Mouse (Mus musculus): ENCODE measurements around the gene Suds3. TPM values are rescaled to one million over a fixed set of nuclear protein-coding genes. Genes with fewer than 3 reads are reported as not detected.

The Suds3 gene
- polyA plus RNA-seq, 1 experiment from 2014 or later: 30.5 TPM

DNA sequence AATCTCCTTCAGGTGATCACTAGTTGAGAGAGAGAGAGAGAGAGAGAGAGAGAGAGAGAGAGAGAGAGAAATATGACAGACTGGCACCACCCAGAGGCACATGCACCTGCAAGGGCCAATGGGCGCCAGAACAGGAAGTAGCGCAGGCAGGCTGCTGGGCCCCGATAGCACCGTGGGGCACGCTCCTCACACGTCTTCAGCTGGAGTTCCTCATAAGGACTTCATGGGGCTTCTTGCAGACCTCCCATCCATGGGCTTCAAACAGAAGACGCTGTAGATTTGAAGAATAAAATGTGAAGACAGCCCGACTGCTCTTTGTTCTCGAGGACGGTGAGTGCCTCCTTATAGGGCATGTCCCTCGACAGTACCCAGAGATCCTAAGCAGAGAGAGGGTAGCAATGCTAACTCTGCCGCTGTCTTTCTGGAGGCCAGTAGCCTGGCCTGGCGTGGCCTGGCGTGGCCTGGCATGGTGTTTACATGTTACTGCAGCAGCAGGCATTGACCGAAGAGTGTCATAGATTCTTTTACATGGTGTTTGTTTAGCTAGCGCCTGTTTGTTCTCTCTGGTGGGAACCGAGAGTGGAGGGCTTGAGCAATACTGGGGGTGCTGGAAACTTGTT, 17.6 kb upstream of the Suds3 start:
- TF ChIP-seq CTCF (IDR thresholded peaks at IDR 0.05; ENCODE audit: low read depth): no peak
- 0 out of 2 replicates have a peak, but pooled peaks have one; percentile 26 for TF ChIP-seq EP300 (IDR thresholded peaks at IDR 0.05; ENCODE audit: low read depth)
- Histone ChIP-seq H3K27me3 (ENCODE audit: insufficient read depth, low read length) (no peaks in the 10 kb centered on the region), H3K9me3 (ENCODE audit: low read length) (no peaks in the 10 kb centered on the region), H3K9ac (replicated peaks) (peak overlapping the region; percentile 65), H3K4me1 (ENCODE audit: insufficient read depth) (peaks cover 58% of the 10 kb centered on the region), H3K27ac (ENCODE audit: low read depth) (peak overlapping the region; percentile 98), H3K36me3 (replicated peaks; ENCODE audit: insufficient read depth, low read length) (no peaks in the 10 kb centered on the region), H3K4me2 (ENCODE audit: low read depth, low read length) (peak overlapping the region; percentile 85), H3K4me3 (ENCODE audit: low read depth, low read length) (peak overlapping the region; percentile 53)
- WGBS (ENCODE audit: insufficient replicate concordance): 16% methylated on average over 17 of the region's 17 CpGs
- peak; percentile 85 for DNase-seq
- peak; percentile 80 for ATAC-seq

DNA sequence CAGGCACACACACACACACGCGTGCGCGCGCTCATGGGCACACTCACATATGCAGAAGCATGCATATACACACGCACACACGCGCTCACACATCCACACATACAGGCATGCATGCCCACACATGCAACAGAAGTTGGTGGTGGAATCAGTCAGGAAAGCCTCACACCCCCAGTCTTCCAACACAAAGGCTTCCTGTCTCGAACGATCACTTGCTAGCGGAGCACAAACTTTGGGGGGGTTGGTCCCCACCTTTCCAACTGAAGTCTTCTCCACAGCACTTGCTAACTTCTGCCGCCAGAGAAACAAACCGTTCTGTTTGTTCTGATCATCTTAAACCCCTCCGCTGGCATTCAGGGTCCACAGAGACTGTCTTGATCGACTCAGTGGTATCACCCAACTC, 14.8 kb upstream of the Suds3 start:
- Histone ChIP-seq H3K9me3 (ENCODE audit: low read length) (no peaks in the 10 kb centered on the region), H3K4me2 (ENCODE audit: low read depth, low read length) (no peak overlapping the region), H3K36me3 (replicated peaks; ENCODE audit: insufficient read depth, low read length) (peaks cover 3% of the 10 kb centered on the region; the same call in 1 of the 2 replicates), H3K4me1 (ENCODE audit: insufficient read depth) (peaks cover 31% of the 10 kb centered on the region), H3K9ac (replicated peaks) (no peak overlapping the region), H3K27ac (ENCODE audit: low read depth) (no peak overlapping the region), H3K27me3 (ENCODE audit: insufficient read depth, low read length) (no peaks in the 10 kb centered on the region), H3K4me3 (ENCODE audit: low read depth, low read length) (no peak overlapping the region)
- TF ChIP-seq EP300 (IDR thresholded peaks at IDR 0.05; ENCODE audit: low read depth) (no peak), CTCF (IDR thresholded peaks at IDR 0.05; ENCODE audit: low read depth) (no peak)
- no peak for ATAC-seq
- no peak for DNase-seq
- WGBS (ENCODE audit: insufficient replicate concordance): 79% methylated on average over 15 of the region's 15 CpGs

GRCm38 (mm10) chr5:117127051-117127450, 11.1 kb upstream of the Suds3 start:
- Histone ChIP-seq H3K4me2 (ENCODE audit: low read depth, low read length) (no peak overlapping the region), H3K9ac (replicated peaks) (no peak overlapping the region), H3K27me3 (ENCODE audit: insufficient read depth, low read length) (no peaks in the 10 kb centered on the region), H3K36me3 (replicated peaks; ENCODE audit: insufficient read depth, low read length) (peaks cover 12% of the 10 kb centered on the region; the same call in 1 of the 2 replicates), H3K9me3 (ENCODE audit: low read length) (no peaks in the 10 kb centered on the region), H3K4me1 (ENCODE audit: insufficient read depth) (peaks cover 19% of the 10 kb centered on the region), H3K4me3 (ENCODE audit: low read depth, low read length) (no peak overlapping the region), H3K27ac (ENCODE audit: low read depth) (no peak overlapping the region)
- 65% methylated on average over 4 of the region's 4 CpGs for WGBS (ENCODE audit: insufficient replicate concordance)
- DNase-seq: no peak
- TF ChIP-seq EP300 (IDR thresholded peaks at IDR 0.05; ENCODE audit: low read depth) (no peak), CTCF (IDR thresholded peaks at IDR 0.05; ENCODE audit: low read depth) (no peak)
- ATAC-seq: no peak

GRCm38 (mm10) chr5:117125482-117126346, 9.8 kb upstream of the Suds3 start:
- Histone ChIP-seq H3K27me3 (ENCODE audit: insufficient read depth, low read length) (no peaks in the 10 kb centered on the region), H3K4me3 (ENCODE audit: low read depth, low read length) (no peak overlapping the region), H3K36me3 (replicated peaks; ENCODE audit: insufficient read depth, low read length) (peaks cover 12% of the 10 kb centered on the region; the same call in 1 of the 2 replicates), H3K4me2 (ENCODE audit: low read depth, low read length) (no peak overlapping the region), H3K27ac (ENCODE audit: low read depth) (no peak overlapping the region), H3K4me1 (ENCODE audit: insufficient read depth) (peaks cover 26% of the 10 kb centered on the region), H3K9me3 (ENCODE audit: low read length) (no peaks in the 10 kb centered on the region), H3K9ac (replicated peaks) (no peak overlapping the region)
- DNase-seq (no peak), ATAC-seq (peak; percentile 41)
- TF ChIP-seq CTCF (IDR thresholded peaks at IDR 0.05; ENCODE audit: low read depth): no peak
- no peak for TF ChIP-seq EP300 (IDR thresholded peaks at IDR 0.05; ENCODE audit: low read depth)
- 86% methylated on average over 16 of the region's 16 CpGs for WGBS (ENCODE audit: insufficient replicate concordance)

- H3K4me1 ChIP-seq (ENCODE audit: insufficient read depth): peaks cover 26% of the 10 kb centered on the region
- H3K9ac ChIP-seq (replicated peaks): no peak overlapping the region
- DNase-seq (no peak), ATAC-seq (no peak)
- no peaks in the 10 kb centered on the region for H3K27me3 ChIP-seq (ENCODE audit: insufficient read depth, low read length)
- WGBS (ENCODE audit: insufficient replicate concordance): 74% methylated on average over 4 of the region's 4 CpGs
- no peak overlapping the region for H3K4me2 ChIP-seq (ENCODE audit: low read depth, low read length)
- no peak overlapping the region for H3K4me3 ChIP-seq (ENCODE audit: low read depth, low read length)
- H3K36me3 ChIP-seq (replicated peaks; ENCODE audit: insufficient read depth, low read length): peaks cover 12% of the 10 kb centered on the region; the same call in 1 of the 2 replicates
- no peak for TF ChIP-seq CTCF (IDR thresholded peaks at IDR 0.05; ENCODE audit: low read depth)
- H3K9me3 ChIP-seq (ENCODE audit: low read length): no peaks in the 10 kb centered on the region
- 0 out of 2 replicates have a peak overlapping the region, but pooled peaks have one; percentile 11 for H3K27ac ChIP-seq (ENCODE audit: low read depth)
These were observed 7.9 kb upstream of the Suds3 start for GRCm38 (mm10) chr5:117123840-117124239.

GRCm38 (mm10) chr5:117123102-117123501, 7.2 kb upstream of the Suds3 start:
- Histone ChIP-seq H3K4me3 (ENCODE audit: low read depth, low read length) (no peak overlapping the region), H3K9me3 (ENCODE audit: low read length) (no peaks in the 10 kb centered on the region), H3K36me3 (replicated peaks; ENCODE audit: insufficient read depth, low read length) (peaks cover 9% of the 10 kb centered on the region; the same call in 1 of the 2 replicates), H3K9ac (replicated peaks) (no peak overlapping the region), H3K4me1 (ENCODE audit: insufficient read depth) (peaks cover 30% of the 10 kb centered on the region), H3K4me2 (ENCODE audit: low read depth, low read length) (peak overlapping the region; percentile 81), H3K27ac (ENCODE audit: low read depth) (no peak overlapping the region), H3K27me3 (ENCODE audit: insufficient read depth, low read length) (no peaks in the 10 kb centered on the region)
- TF ChIP-seq EP300 (IDR thresholded peaks at IDR 0.05; ENCODE audit: low read depth) (no peak), CTCF (IDR thresholded peaks at IDR 0.05; ENCODE audit: low read depth) (no peak)
- DNase-seq: no peak
- 65% methylated on average over 6 of the region's 6 CpGs for WGBS (ENCODE audit: insufficient replicate concordance)
- ATAC-seq: no peak
